Mouse (Mus musculus): ENCODE measurements around the gene Prkaca. TPM values are rescaled to one million over a fixed set of nuclear protein-coding genes. Genes with fewer than 3 reads are reported as not detected.
"Not testable (repeated sequence)": the region's sequence is repeated elsewhere in the genome, so short reads cannot be mapped to it uniquely, and the experiment has no call there.

The Prkaca gene
- total RNA-seq, 2 experiments from 2014 or later, result 261 to 268 TPM

- DNase-seq (ENCODE audit: low spot score in 2 of 2), result no peak
These were observed 26.4 kb downstream of the Prkaca start for GRCm38 (mm10) chr8:83999057-83999705.

- DNase-seq (ENCODE audit: low spot score in 2 of 2), result no peak
These were observed 27.0 kb downstream of the Prkaca start for GRCm38 (mm10) chr8:83999825-84000224.

GRCm38 (mm10) chr8:84001281-84002000 lies 28.6 kb downstream of the Prkaca start, which contains the start of gene 1700067K01Rik:
1700067K01Rik (plus strand) TSS chr8:84001502.
- no peak for DNase-seq (ENCODE audit: low spot score in 2 of 2)

- no peak for DNase-seq (ENCODE audit: low spot score in 2 of 2)
These were observed 30.3 kb downstream of the Prkaca start for GRCm38 (mm10) chr8:84002957-84003611.

GRCm38 (mm10) chr8:84003612-84004246 lies 30.9 kb downstream of the Prkaca start:
- no peak for DNase-seq (ENCODE audit: low spot score in 2 of 2)

GRCm38 (mm10) chr8:84004533-84005201 lies 31.9 kb downstream of the Prkaca start:
- DNase-seq (ENCODE audit: low spot score in 2 of 2), result peak; percentile 93

GRCm38 (mm10) chr8:84005502-84005901 lies 32.7 kb downstream of the Prkaca start:
- DNase-seq (ENCODE audit: low spot score in 2 of 2), result not testable (repeated sequence)

- DNase-seq (ENCODE audit: low spot score in 2 of 2), result no peak
These were observed 35.6 kb downstream of the Prkaca start for GRCm38 (mm10) chr8:84008362-84008761.

GRCm38 (mm10) chr8:84009876-84010275 lies 37.1 kb downstream of the Prkaca start:
- DNase-seq (ENCODE audit: low spot score in 2 of 2), result peak; percentile 83 to 85

- DNase-seq (ENCODE audit: low spot score in 2 of 2), result peak in 1 of 2 experiments; percentile 65
These were observed 38.1 kb downstream of the Prkaca start for GRCm38 (mm10) chr8:84010625-84011611.

- no peak for DNase-seq (ENCODE audit: low spot score in 2 of 2)
These were observed 39.1 kb downstream of the Prkaca start, which contains the start of gene 2210011C24Rik for GRCm38 (mm10) chr8:84011705-84012498. 2210011C24Rik (minus strand) TSS chr8:84012171.

GRCm38 (mm10) chr8:84012499-84013165 lies 39.8 kb downstream of the Prkaca start:
- no peak for DNase-seq (ENCODE audit: low spot score in 2 of 2)

GRCm38 (mm10) chr8:84015833-84016232 lies 43.0 kb downstream of the Prkaca start:
- no peak for DNase-seq (ENCODE audit: low spot score in 2 of 2)

GRCm38 (mm10) chr8:84019738-84020137 lies 46.9 kb downstream of the Prkaca start:
- DNase-seq (ENCODE audit: low spot score in 2 of 2), result no peak

GRCm38 (mm10) chr8:84021096-84021495 lies 48.3 kb downstream of the Prkaca start, which contains the start of gene Palm3:
Palm3 (plus strand) TSS chr8:84021471.
- no peak for DNase-seq (ENCODE audit: low spot score in 2 of 2)

- DNase-seq (ENCODE audit: low spot score in 2 of 2), result no peak
These were observed 48.8 kb downstream of the Prkaca start for GRCm38 (mm10) chr8:84021569-84021968.

- DNase-seq (ENCODE audit: low spot score in 2 of 2), result no peak
These were observed 50.3 kb downstream of the Prkaca start for GRCm38 (mm10) chr8:84023085-84023484.

GRCm38 (mm10) chr8:84023631-84024030 lies 50.8 kb downstream of the Prkaca start:
- no peak for DNase-seq (ENCODE audit: low spot score in 2 of 2)
